Mouse (Mus musculus): ENCODE results near the gene Capn7. TPM values are rescaled to one million over a fixed set of nuclear protein-coding genes. Genes with fewer than 3 reads are reported as not detected.

Gene Capn7
- polyA plus RNA-seq, 1 experiment from 2014 or later, result 45.2 TPM

- H3K9me3 ChIP-seq (ENCODE audit: control insufficient read depth, low read length), result no peaks in the 10 kb centered on the region
- H3K9ac ChIP-seq (ENCODE audit: low read depth, low read length), result no peak overlapping the region
- no peak overlapping the region for H3K4me2 ChIP-seq (replicated peaks; ENCODE audit: low read depth, low read length)
- no peaks in the 10 kb centered on the region for H3K36me3 ChIP-seq (ENCODE audit: control insufficient read depth, insufficient read depth, low read length)
- H3K27ac ChIP-seq (ENCODE audit: low read depth, low read length), result no peak overlapping the region
- WGBS, result 97% methylated on average over 2 of the region's 2 CpGs
- ATAC-seq (ENCODE audit: low FRiP score), result no peak
- DNase-seq (ENCODE audit: low spot score), result no peak
- no peaks in the 10 kb centered on the region for H3K4me1 ChIP-seq (replicated peaks; ENCODE audit: control insufficient read depth, insufficient read depth, low read length)
- H3K4me3 ChIP-seq (ENCODE audit: low read depth, low read length), result no peak overlapping the region
- H3K27me3 ChIP-seq (ENCODE audit: control insufficient read depth, insufficient read depth, low read length), result no peaks in the 10 kb centered on the region
Observed at GRCm38 (mm10) chr14:31396428-31396827, 60.0 kb downstream of the Capn7 start.

GRCm38 (mm10) chr14:31397353-31397752 lies 60.9 kb downstream of the Capn7 start:
- H3K4me1 ChIP-seq (replicated peaks; ENCODE audit: control insufficient read depth, insufficient read depth, low read length), result no peaks in the 10 kb centered on the region
- no peak overlapping the region for H3K9ac ChIP-seq (ENCODE audit: low read depth, low read length)
- H3K27ac ChIP-seq (ENCODE audit: low read depth, low read length), result no peak overlapping the region
- ATAC-seq (ENCODE audit: low FRiP score) (no peak), DNase-seq (ENCODE audit: low spot score) (no peak)
- 87% methylated on average over 12 of the region's 12 CpGs for WGBS
- H3K27me3 ChIP-seq (ENCODE audit: control insufficient read depth, insufficient read depth, low read length), result no peaks in the 10 kb centered on the region
- H3K4me3 ChIP-seq (ENCODE audit: low read depth, low read length), result no peak overlapping the region
- H3K4me2 ChIP-seq (replicated peaks; ENCODE audit: low read depth, low read length), result no peak overlapping the region
- no peaks in the 10 kb centered on the region for H3K9me3 ChIP-seq (ENCODE audit: control insufficient read depth, low read length)
- no peaks in the 10 kb centered on the region for H3K36me3 ChIP-seq (ENCODE audit: control insufficient read depth, insufficient read depth, low read length)

GRCm38 (mm10) chr14:31397791-31398595 lies 61.6 kb downstream of the Capn7 start:
- ATAC-seq (ENCODE audit: low FRiP score) (no peak), DNase-seq (ENCODE audit: low spot score) (no peak)
- Histone ChIP-seq H3K9me3 (ENCODE audit: control insufficient read depth, low read length) (no peaks in the 10 kb centered on the region), H3K27ac (ENCODE audit: low read depth, low read length) (no peak overlapping the region), H3K9ac (ENCODE audit: low read depth, low read length) (no peak overlapping the region), H3K4me2 (replicated peaks; ENCODE audit: low read depth, low read length) (no peak overlapping the region), H3K36me3 (ENCODE audit: control insufficient read depth, insufficient read depth, low read length) (no peaks in the 10 kb centered on the region), H3K27me3 (ENCODE audit: control insufficient read depth, insufficient read depth, low read length) (no peaks in the 10 kb centered on the region), H3K4me1 (replicated peaks; ENCODE audit: control insufficient read depth, insufficient read depth, low read length) (no peaks in the 10 kb centered on the region), H3K4me3 (ENCODE audit: low read depth, low read length) (no peak overlapping the region)
- WGBS, result 89% methylated on average over 9 of the region's 9 CpGs

- WGBS, result 84% methylated on average over 11 of the region's 11 CpGs
Observed at GRCm38 (mm10) chr14:31398819-31399218, 62.4 kb downstream of the Capn7 start.

GRCm38 (mm10) chr14:31399271-31399670 lies 62.8 kb downstream of the Capn7 start:
- no peaks in the 10 kb centered on the region for H3K36me3 ChIP-seq (ENCODE audit: control insufficient read depth, insufficient read depth, low read length)
- no peak for ATAC-seq (ENCODE audit: low FRiP score)
- H3K27me3 ChIP-seq (ENCODE audit: control insufficient read depth, insufficient read depth, low read length), result no peaks in the 10 kb centered on the region
- H3K4me3 ChIP-seq (ENCODE audit: low read depth, low read length), result no peak overlapping the region
- DNase-seq (ENCODE audit: low spot score), result no peak
- no peak overlapping the region for H3K27ac ChIP-seq (ENCODE audit: low read depth, low read length)
- 83% methylated on average over 3 of the region's 3 CpGs for WGBS
- no peak overlapping the region for H3K9ac ChIP-seq (ENCODE audit: low read depth, low read length)
- no peaks in the 10 kb centered on the region for H3K4me1 ChIP-seq (replicated peaks; ENCODE audit: control insufficient read depth, insufficient read depth, low read length)
- no peaks in the 10 kb centered on the region for H3K9me3 ChIP-seq (ENCODE audit: control insufficient read depth, low read length)
- H3K4me2 ChIP-seq (replicated peaks; ENCODE audit: low read depth, low read length), result no peak overlapping the region

More at GRCm38 (mm10) chr14:31398819-31399218, 62.4 kb downstream of the Capn7 start:
- Histone ChIP-seq H3K4me2 (replicated peaks; ENCODE audit: low read depth, low read length) (no peak overlapping the region), H3K27me3 (ENCODE audit: control insufficient read depth, insufficient read depth, low read length) (no peaks in the 10 kb centered on the region), H3K9ac (ENCODE audit: low read depth, low read length) (no peak overlapping the region), H3K27ac (ENCODE audit: low read depth, low read length) (no peak overlapping the region), H3K36me3 (ENCODE audit: control insufficient read depth, insufficient read depth, low read length) (no peaks in the 10 kb centered on the region), H3K9me3 (ENCODE audit: control insufficient read depth, low read length) (no peaks in the 10 kb centered on the region), H3K4me3 (ENCODE audit: low read depth, low read length) (no peak overlapping the region), H3K4me1 (replicated peaks; ENCODE audit: control insufficient read depth, insufficient read depth, low read length) (no peaks in the 10 kb centered on the region)
- ATAC-seq (ENCODE audit: low FRiP score) (no peak), DNase-seq (ENCODE audit: low spot score) (no peak)

GRCm38 (mm10) chr14:31400246-31400645 lies 63.8 kb downstream of the Capn7 start:
- WGBS, result 89% methylated on average over 7 of the region's 7 CpGs
- Histone ChIP-seq H3K4me3 (ENCODE audit: low read depth, low read length) (no peak overlapping the region), H3K4me2 (replicated peaks; ENCODE audit: low read depth, low read length) (no peak overlapping the region), H3K36me3 (ENCODE audit: control insufficient read depth, insufficient read depth, low read length) (no peaks in the 10 kb centered on the region), H3K4me1 (replicated peaks; ENCODE audit: control insufficient read depth, insufficient read depth, low read length) (no peaks in the 10 kb centered on the region), H3K9me3 (ENCODE audit: control insufficient read depth, low read length) (no peaks in the 10 kb centered on the region), H3K27me3 (ENCODE audit: control insufficient read depth, insufficient read depth, low read length) (no peaks in the 10 kb centered on the region), H3K9ac (ENCODE audit: low read depth, low read length) (no peak overlapping the region), H3K27ac (ENCODE audit: low read depth, low read length) (no peak overlapping the region)
- no peak for ATAC-seq (ENCODE audit: low FRiP score)
- DNase-seq (ENCODE audit: low spot score), result no peak

- 91% methylated on average over 11 of the region's 11 CpGs for WGBS
- no peaks in the 10 kb centered on the region for H3K36me3 ChIP-seq (ENCODE audit: control insufficient read depth, insufficient read depth, low read length)
- H3K4me3 ChIP-seq (ENCODE audit: low read depth, low read length), result no peak overlapping the region
- ATAC-seq (ENCODE audit: low FRiP score) (no peak), DNase-seq (ENCODE audit: low spot score) (no peak)
- no peaks in the 10 kb centered on the region for H3K27me3 ChIP-seq (ENCODE audit: control insufficient read depth, insufficient read depth, low read length)
- H3K4me1 ChIP-seq (replicated peaks; ENCODE audit: control insufficient read depth, insufficient read depth, low read length), result no peaks in the 10 kb centered on the region
- no peaks in the 10 kb centered on the region for H3K9me3 ChIP-seq (ENCODE audit: control insufficient read depth, low read length)
- no peak overlapping the region for H3K9ac ChIP-seq (ENCODE audit: low read depth, low read length)
- no peak overlapping the region for H3K27ac ChIP-seq (ENCODE audit: low read depth, low read length)
- no peak overlapping the region for H3K4me2 ChIP-seq (replicated peaks; ENCODE audit: low read depth, low read length)
Observed at GRCm38 (mm10) chr14:31400896-31401295, 64.5 kb downstream of the Capn7 start.

- H3K9ac ChIP-seq (ENCODE audit: low read depth, low read length), result no peak overlapping the region
- no peaks in the 10 kb centered on the region for H3K36me3 ChIP-seq (ENCODE audit: control insufficient read depth, insufficient read depth, low read length)
- no peak overlapping the region for H3K4me3 ChIP-seq (ENCODE audit: low read depth, low read length)
- H3K27me3 ChIP-seq (ENCODE audit: control insufficient read depth, insufficient read depth, low read length), result no peaks in the 10 kb centered on the region
- no peak overlapping the region for H3K27ac ChIP-seq (ENCODE audit: low read depth, low read length)
- DNase-seq (ENCODE audit: low spot score) (no peak), ATAC-seq (ENCODE audit: low FRiP score) (no peak)
- no peak overlapping the region for H3K4me2 ChIP-seq (replicated peaks; ENCODE audit: low read depth, low read length)
- H3K4me1 ChIP-seq (replicated peaks; ENCODE audit: control insufficient read depth, insufficient read depth, low read length), result no peaks in the 10 kb centered on the region
- no peaks in the 10 kb centered on the region for H3K9me3 ChIP-seq (ENCODE audit: control insufficient read depth, low read length)
- 82% methylated on average over 6 of the region's 6 CpGs for WGBS
Observed at GRCm38 (mm10) chr14:31401918-31402427, 65.5 kb downstream of the Capn7 start.

GRCm38 (mm10) chr14:31402693-31403092 lies 66.3 kb downstream of the Capn7 start:
- no peak overlapping the region for H3K9ac ChIP-seq (ENCODE audit: low read depth, low read length)
- H3K9me3 ChIP-seq (ENCODE audit: control insufficient read depth, low read length), result no peaks in the 10 kb centered on the region
- no peaks in the 10 kb centered on the region for H3K4me1 ChIP-seq (replicated peaks; ENCODE audit: control insufficient read depth, insufficient read depth, low read length)
- no peak for ATAC-seq (ENCODE audit: low FRiP score)
- no peak for DNase-seq (ENCODE audit: low spot score)
- no peak overlapping the region for H3K27ac ChIP-seq (ENCODE audit: low read depth, low read length)
- H3K27me3 ChIP-seq (ENCODE audit: control insufficient read depth, insufficient read depth, low read length), result no peaks in the 10 kb centered on the region
- H3K4me3 ChIP-seq (ENCODE audit: low read depth, low read length), result no peak overlapping the region
- WGBS, result 92% methylated on average over 5 of the region's 5 CpGs
- no peak overlapping the region for H3K4me2 ChIP-seq (replicated peaks; ENCODE audit: low read depth, low read length)
- H3K36me3 ChIP-seq (ENCODE audit: control insufficient read depth, insufficient read depth, low read length), result no peaks in the 10 kb centered on the region
